Mouse (Mus musculus): ENCODE results near the gene Vmn1r203. TPM values are rescaled to one million over a fixed set of nuclear protein-coding genes. Genes with fewer than 3 reads are reported as not detected.
"Not testable (repeated sequence)": the region's sequence is repeated elsewhere in the genome, so short reads cannot be mapped to it uniquely, and the experiment has no call there.

The Vmn1r203 gene
- polyA plus RNA-seq (2012; rRNA removed) = not detected in 2 replicates

DNA sequence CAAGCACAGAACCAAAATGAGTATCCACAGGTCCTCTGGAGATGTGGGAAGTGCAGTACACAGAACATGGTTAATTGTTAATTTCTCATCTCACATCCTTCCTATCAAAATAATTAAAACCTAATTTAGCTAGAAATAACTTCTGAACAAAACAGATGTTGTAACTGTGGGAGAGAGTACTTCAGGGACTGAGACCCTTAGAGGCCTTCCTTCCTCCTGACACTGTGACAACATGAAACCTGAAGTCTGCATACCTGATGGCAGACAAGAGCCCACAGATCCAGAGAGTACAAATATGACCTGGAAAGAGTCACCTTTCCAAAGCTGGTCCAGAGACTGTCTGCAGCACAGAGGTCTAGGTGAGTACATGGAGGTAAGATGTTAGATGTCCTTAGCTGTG lies at the start of gene Vmn1r203:
TSS of gene Vmn1r203 (plus strand) at position 301 of the 400 bp plus-strand sequence.
- no peak for DNase-seq (ENCODE audit: low read depth)

DNA sequence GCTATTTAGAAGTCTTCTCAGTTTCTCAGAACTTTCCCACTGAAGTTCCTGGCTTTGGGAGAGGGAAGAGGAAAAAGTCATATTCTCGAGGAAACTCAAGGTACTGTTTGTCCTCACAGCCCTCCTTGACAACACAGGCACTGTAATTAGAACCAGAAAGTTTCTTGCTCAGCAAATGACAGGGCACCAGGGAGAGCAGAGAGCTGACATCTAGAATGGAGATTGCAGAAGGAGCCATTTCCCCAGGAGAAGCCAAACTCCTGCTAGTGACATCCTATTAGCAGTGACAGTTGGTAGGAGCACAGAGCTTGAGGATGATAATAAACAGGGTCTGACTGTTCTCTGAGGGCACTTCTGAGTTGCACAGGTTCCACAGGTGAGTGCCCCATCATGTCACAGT lies 46.3 kb upstream of the Vmn1r203 start, which contains the start of gene Vmn1r201:
TSS of gene Vmn1r201 (plus strand) at position 301 of the 400 bp plus-strand sequence.
- no peak for DNase-seq (ENCODE audit: low read depth)

DNA sequence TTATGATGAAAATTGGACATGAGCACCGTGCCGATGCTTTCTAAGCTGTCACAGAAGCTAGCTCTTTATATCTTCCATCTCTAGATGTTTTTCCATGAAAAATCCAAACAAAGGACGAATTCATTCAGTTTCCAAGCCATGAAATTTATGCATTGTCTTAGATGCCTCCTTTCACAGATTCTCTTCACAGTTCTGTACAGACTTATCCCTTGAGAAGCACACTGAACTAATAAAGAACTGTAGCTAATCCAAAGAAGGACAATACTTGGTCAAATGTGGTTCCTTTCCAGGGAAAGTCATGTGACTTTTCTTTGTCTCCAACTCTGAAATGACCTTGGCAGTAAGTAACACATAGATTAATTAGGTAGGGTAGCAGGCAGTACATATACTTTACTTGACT lies 15.5 kb upstream of the Vmn1r203 start:
- no peak for DNase-seq (ENCODE audit: low read depth)

DNA sequence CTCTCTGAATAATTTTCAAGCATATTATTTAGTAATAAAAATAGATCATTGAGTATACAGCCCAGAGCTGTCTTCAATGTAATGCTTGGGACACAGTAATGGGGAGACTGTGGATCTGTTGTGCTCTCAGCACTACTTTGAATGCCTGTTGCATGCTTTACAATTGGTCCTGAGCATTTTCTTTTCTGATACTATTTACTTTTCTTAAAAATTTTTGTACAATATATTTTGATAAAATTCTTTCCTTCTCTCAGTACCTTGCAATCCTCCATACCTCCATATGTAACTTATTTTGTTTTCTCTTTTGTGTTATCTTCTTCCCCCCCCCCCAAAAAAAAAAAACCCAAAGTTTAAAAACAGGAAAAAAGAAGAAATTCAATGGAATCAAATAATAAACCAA lies 12.6 kb upstream of the Vmn1r203 start, which contains the start of gene Vmn1r202:
TSS of gene Vmn1r202 (minus strand) at position 101 of the 400 bp plus-strand sequence.
- no peak for DNase-seq (ENCODE audit: low read depth)

DNA sequence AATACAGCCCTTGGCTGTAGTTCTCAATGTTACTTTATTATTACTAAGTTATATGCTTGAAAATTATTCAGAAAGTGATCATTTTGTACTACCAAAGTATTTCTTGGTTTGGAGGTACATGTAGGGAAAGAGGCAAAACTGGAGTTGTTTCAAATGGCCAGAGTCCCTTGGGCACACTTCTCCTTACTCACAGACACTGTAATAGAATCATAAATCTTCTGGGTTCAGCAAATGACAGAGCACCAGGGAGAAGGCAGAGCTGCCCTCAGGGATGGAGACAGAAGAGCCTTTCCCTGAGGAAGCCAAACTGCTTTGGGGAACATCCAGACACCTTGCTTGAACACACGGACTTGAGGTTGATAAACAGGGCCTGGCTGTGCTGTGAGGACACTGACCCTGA lies 35.0 kb downstream of the Vmn1r203 start, which contains the start of gene Vmn1r204:
TSS of gene Vmn1r204 (plus strand) at position 301 of the 400 bp plus-strand sequence.
- DNase-seq (ENCODE audit: low read depth) = not testable (repeated sequence)

DNA sequence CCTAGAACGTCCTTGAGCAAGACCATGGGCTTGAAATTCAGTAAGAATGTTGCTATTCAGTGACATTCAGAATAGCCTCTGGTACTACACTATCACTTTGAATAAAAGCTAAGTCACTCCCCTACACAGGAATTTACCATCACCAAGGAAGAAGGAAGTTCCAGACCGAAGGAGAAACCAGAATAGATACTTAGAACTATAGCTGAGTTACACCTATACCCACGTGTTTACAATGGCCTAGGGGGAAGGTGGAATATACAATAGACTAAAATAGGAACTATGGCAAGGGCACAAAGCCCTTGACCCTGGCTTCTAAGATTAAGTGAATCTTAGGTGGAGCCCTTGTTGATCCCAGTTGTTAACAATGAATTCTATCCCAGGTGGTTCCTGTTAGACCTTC lies 57.0 kb downstream of the Vmn1r203 start:
- not testable (repeated sequence) for DNase-seq (ENCODE audit: low read depth)

Other genes with a start within 250 kb of the Vmn1r203 start
- gene Vmn1r195, start 247.6 kb upstream of the Vmn1r203 start, polyA plus RNA-seq (2012; rRNA removed) = not detected in 2 replicates
- not detected in 2 replicates for gene Vmn1r196, start 228.2 kb upstream of the Vmn1r203 start, polyA plus RNA-seq (2012; rRNA removed)
- gene Vmn1r197, start 193.5 kb upstream of the Vmn1r203 start, polyA plus RNA-seq (2012; rRNA removed) = not detected in 2 replicates
- gene Vmn1r198, start 167.8 kb upstream of the Vmn1r203 start, polyA plus RNA-seq (2012; rRNA removed) = not detected in 2 replicates
- gene Vmn1r199, start 138.3 kb upstream of the Vmn1r203 start, polyA plus RNA-seq (2012; rRNA removed) = not detected in 2 replicates
- gene Vmn1r200, start 127.7 kb upstream of the Vmn1r203 start, polyA plus RNA-seq (2012; rRNA removed) = not detected in 2 replicates
- not detected in 2 replicates for gene Vmn1r201, start 46.2 kb upstream of the Vmn1r203 start, polyA plus RNA-seq (2012; rRNA removed)
- 0.03 TPM in 1 of 2 replicates, not detected in the other for gene Vmn1r202, start 12.7 kb upstream of the Vmn1r203 start, polyA plus RNA-seq (2012; rRNA removed)
- gene Vmn1r204, start 35.1 kb downstream of the Vmn1r203 start, polyA plus RNA-seq (2012; rRNA removed) = not detected in 2 replicates
- not detected in 2 replicates for gene Vmn1r205, start 74.9 kb downstream of the Vmn1r203 start, polyA plus RNA-seq (2012; rRNA removed)
- not detected in 2 replicates for gene Vmn1r206, start 106.1 kb downstream of the Vmn1r203 start, polyA plus RNA-seq (2012; rRNA removed)
- gene Vmn1r207-ps, start 211.5 kb downstream of the Vmn1r203 start, polyA plus RNA-seq (2012; rRNA removed) = not detected in 2 replicates

Data from gonadal fat pad, adult 2 months (tissue).